Mouse (Mus musculus): ENCODE data around the gene Fam166a.

DNA sequence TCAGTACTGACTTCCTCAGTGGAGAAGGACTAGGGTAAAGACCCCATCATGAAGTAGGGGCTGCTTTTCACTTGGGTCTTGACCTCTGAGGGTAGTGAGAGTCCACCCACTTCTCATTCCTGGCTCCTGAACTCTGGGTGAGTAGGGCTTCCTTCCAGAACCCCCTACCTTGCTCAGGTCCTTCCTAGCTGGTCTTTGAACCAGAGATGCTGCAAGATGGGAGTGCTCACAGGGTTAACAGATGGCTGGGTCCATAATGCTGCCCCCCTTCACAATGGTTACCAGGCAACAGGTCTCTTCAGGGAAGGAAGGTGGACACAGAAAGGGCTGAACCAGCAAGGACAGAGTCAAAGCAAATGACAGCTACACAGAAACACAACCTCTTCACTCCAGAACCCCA, at the start of gene Fam166a:
- TF ChIP-seq CTCF (IDR thresholded peaks at IDR 0.05; ENCODE audit: low read depth) (no peak), EP300 (IDR thresholded peaks at IDR 0.05; ENCODE audit: low read depth) (no peak)
